Mouse (Mus musculus) megakaryocyte, adult 5-6 weeks (primary cell): Measurements from ENCODE around the gene Wdr44. TPM values are rescaled to one million over a fixed set of nuclear protein-coding genes. Genes with fewer than 3 reads are reported as not detected.
"Not testable (repeated sequence)": the region's sequence is repeated elsewhere in the genome, so short reads cannot be mapped to it uniquely, and the experiment has no call there.

Source experiments
- ATAC-seq: 2 replicates; pipeline ENCODE4 v1.8.0; 2016; ENCODE audit warnings: mild to moderate bottlenecking, inconsistent platforms; ENCODE audit not compliant: poor library complexity, severe bottlenecking
- total RNA-seq, 2 experiments: library from RNA; stranded (forward) in 1 of 2; stranded (reverse) in 1 of 2; fragments of 153-499, 151-499 nt in 1 of 2; fragments of 221-1000, 200-1000 nt in 1 of 2; gene quantifications; 2 replicates each; pipeline versions ENCODE4 v1.2.3 to v1.2.4; 2015 to 2017

The Wdr44 gene
- 25.2 and 37.3 TPM in 2 replicates for total RNA-seq (2015)
- 17.1 and 20.2 TPM in 2 replicates for total RNA-seq (2017)

GRCm38 (mm10) chrX:23692722-23693442 is at the start of gene Wdr44:
TSS of gene Wdr44 (plus strand) at chrX:23693051.
- ATAC-seq: peak; percentile 94

DNA sequence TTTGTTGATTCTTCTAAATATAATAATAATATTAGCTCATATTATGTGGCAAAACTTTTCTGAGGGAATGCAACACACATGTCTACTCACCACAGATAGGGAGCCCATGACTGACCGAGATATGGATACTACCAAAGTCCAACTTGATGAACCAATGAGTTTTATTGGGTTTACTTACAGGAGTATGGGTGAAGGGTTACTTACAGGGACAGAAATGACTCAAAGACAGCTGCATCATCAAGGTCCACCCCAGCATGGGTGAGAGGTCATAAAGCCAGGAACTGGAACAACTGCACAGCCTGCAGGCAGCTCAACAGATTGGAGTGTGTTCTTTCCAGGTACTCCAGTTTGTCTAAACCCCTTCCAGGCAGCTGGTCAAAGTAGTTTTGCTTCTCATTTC is 44.5 kb upstream of the Wdr44 start:
- no peak for ATAC-seq

GRCm38 (mm10) chrX:23662216-23662615 is 30.6 kb upstream of the Wdr44 start:
- no peak for ATAC-seq

- ATAC-seq: peak; percentile 58
Observed at GRCm38 (mm10) chrX:23673193-23673592, 19.7 kb upstream of the Wdr44 start.

DNA sequence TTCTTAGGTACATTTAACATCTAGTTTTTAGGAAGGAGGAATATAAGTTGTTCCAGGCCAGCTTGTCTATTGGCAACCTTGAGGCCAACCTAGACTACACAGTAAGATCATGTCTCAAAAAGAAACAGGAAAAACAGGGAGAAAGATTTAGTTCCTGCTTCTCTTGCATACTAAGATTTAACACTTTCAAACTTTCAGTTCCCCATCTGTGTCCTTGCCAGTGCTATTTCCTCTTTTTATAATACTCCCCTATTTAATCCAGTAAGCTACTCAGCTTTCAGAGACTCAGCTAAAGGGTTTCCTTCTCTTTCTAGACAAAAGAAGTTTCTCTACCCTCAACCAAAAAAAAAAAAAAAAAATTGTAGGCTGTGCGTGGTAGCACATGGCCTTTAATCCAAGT is 17.4 kb upstream of the Wdr44 start:
- ATAC-seq: peak; percentile 97

DNA sequence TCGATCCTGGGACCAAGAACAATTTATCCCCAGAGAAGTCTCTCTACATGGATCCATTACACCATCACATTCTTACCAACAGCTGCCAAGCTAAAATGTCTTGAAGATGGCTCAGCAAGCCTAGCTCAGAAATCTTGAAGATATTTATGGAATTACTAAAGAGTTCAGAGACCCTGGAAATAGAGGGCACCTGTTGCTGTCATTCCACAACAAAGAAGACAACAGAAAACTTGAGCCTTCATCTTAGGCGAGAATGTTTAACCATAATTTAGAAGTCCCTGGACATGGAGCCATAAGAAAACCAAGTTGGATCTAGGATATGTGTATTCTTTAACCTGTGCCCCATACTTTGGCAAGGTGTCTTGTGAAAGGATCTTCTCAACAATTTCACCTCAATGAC is 16.3 kb upstream of the Wdr44 start:
- no peak for ATAC-seq

DNA sequence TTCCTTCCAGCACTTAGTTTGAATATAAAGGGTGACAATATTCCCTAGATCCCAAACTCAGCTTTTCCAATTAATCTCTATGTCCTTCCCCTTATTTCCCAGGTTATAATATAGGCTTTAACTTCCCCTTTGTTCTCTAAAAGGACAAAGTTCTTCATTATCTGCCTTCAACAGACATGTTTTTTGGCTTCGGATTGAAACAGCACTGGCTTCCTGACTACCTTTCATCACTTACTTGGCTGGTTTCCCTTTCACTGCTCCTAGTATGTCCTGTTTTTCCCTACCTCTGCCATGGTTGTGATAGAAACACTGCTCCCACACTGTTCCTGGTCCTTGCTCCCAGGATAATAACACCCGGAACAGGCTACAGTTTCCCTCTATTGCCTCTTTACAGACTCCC is 15.3 kb upstream of the Wdr44 start:
- ATAC-seq: no peak

GRCm38 (mm10) chrX:23692336-23692721 is 522 bp upstream of the Wdr44 start:
- ATAC-seq: no peak

DNA sequence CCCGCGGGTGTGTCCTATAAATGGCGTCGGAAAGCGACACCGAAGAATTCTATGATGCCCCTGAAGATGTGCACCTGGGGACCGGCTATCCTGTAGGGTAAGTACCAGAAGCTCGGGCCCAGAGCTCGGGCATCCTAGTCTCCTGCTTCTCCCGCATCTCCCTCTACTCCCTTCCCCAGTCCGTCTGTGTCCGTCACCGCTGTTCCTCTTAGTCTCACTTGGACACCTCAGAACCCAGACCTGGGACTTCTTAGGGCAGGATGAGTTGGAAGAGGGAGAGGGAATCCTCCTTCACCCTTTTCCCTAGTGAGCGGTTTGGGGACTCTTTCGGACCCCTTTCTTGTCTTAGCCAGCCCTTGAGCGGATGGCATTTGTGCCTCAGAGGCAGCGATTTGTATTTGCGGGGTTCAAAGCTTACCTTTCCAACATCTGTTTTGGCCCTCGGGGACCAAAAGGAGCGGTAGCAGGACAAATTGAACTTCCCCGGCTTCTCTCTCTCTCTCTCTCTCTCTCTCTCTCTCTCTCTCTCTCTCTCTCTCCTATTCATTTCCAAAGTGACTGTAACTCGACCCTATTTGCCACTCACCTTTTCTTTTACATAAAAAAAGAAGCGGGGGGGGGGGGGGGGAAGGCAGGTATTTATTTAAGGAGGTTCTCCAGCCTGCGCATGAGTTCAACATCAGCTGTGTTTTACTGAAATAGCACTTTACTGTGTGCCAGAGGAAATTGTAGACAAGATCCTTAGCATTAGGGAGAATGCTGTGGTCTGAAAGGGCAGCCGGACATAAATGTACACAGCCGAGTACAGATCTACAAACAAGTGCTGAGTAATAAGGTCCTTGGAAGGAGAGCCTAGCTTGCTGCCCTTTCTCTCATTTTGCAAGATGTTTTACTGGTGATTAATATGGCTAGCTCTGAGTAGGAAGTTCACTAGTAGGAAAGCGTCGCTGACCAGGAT is 871 bp downstream of the Wdr44 start:
- ATAC-seq: peak; percentile 22

DNA sequence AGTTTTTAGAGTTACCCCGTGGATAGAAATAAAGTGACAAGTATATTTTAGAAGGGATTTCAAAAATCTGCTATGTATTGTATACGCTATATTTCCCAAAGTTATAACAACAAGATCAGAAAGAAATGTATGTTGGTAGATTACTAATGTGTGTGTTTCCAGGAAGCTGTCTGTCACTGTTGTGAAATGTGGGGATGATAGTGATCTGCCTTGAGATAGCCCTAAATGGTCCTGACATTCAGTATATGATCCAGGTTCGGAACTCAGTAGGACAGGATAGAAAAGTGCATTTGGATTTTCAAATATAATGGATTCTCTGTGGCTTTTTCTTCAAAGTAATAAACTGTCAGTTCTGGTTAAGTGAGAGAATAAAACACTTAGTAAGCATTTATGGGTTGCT is 1.7 kb downstream of the Wdr44 start:
- no peak for ATAC-seq

- no peak for ATAC-seq
Observed at GRCm38 (mm10) chrX:23695109-23695508, 2.3 kb downstream of the Wdr44 start.

GRCm38 (mm10) chrX:23697346-23697745 is 4.5 kb downstream of the Wdr44 start:
- ATAC-seq: no peak

- ATAC-seq: no peak
Observed at GRCm38 (mm10) chrX:23699023-23699422, 6.2 kb downstream of the Wdr44 start.

- ATAC-seq: no peak
Observed at GRCm38 (mm10) chrX:23717247-23717646, 24.4 kb downstream of the Wdr44 start.

GRCm38 (mm10) chrX:23727463-23727862 is 34.6 kb downstream of the Wdr44 start:
- no peak for ATAC-seq

GRCm38 (mm10) chrX:23754671-23755070 is 61.8 kb downstream of the Wdr44 start:
- no peak for ATAC-seq

DNA sequence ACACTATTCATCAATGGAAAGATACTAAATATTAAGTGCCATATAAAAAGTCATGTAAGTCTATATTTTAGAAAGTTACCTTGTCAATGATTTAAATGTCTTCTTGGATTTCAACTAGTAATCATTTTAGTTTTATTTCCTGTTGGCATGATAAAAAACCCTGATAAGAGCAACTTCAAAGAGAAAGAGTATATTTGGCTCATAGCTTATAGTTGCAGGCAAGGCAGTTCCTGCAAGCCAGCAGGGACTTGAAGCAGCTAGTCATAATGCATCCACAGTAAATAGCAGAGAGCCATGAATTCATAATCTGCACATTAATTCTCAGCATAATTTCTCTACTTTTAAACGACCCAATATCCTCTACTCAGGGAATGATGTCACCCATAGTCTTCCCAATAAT is 75.0 kb downstream of the Wdr44 start:
- no peak for ATAC-seq

GRCm38 (mm10) chrX:23807125-23807524 is 114.3 kb downstream of the Wdr44 start:
- 0 out of 2 replicates have a peak, but pooled peaks have one; percentile 30 for ATAC-seq

GRCm38 (mm10) chrX:23810365-23810764 is 117.5 kb downstream of the Wdr44 start:
- ATAC-seq: no peak

- not testable (repeated sequence) for ATAC-seq
Observed at GRCm38 (mm10) chrX:23813287-23813686, 120.4 kb downstream of the Wdr44 start.

- ATAC-seq: not testable (repeated sequence)
Observed at GRCm38 (mm10) chrX:23822885-23823284, 130.0 kb downstream of the Wdr44 start.
